Mouse (Mus musculus): ENCODE measurements around the gene Cep350. TPM values are rescaled to one million over a fixed set of nuclear protein-coding genes. Genes with fewer than 3 reads are reported as not detected.

Gene Cep350
- polyA plus RNA-seq, 1 experiment from 2014 or later, result 14.0 TPM

DNA sequence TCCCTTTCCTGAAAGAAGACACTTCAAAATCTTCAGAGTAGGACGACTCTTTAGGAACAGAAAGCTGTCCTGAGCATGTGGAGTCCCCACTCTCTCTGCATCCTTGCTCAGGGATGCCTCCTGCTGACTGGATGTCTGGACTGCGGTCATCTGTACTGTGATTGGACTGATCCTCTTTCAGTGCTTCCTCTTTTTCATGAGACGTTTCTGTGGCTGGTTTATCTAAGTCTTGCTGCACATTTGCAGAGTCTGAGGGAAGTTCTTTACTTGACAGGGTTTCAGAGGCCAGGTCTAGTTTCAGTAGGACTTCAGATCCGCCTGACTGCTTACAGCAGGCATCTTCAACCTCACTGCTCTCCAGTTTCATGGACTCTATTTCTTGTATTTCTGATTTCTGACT lies 110.1 kb downstream of the Cep350 start:
- H3K36me3 ChIP-seq (ENCODE audit: control insufficient read depth, insufficient read depth, low read length), result peaks cover 90% of the 10 kb centered on the region
- H3K9me3 ChIP-seq (ENCODE audit: control insufficient read depth, low read length), result no peaks in the 10 kb centered on the region
- ATAC-seq (ENCODE audit: low read depth) (no peak), DNase-seq (ENCODE audit: low spot score) (no peak)
- H3K4me3 ChIP-seq (ENCODE audit: low read depth, low read length), result no peak overlapping the region
- H3K4me1 ChIP-seq (ENCODE audit: control insufficient read depth, insufficient read depth, low read length), result no peaks in the 10 kb centered on the region
- no peaks in the 10 kb centered on the region for H3K27me3 ChIP-seq (replicated peaks; ENCODE audit: control insufficient read depth, insufficient read depth, low read length)
- WGBS, result 67% methylated on average over 4 of the region's 4 CpGs
- no peak overlapping the region for H3K27ac ChIP-seq (replicated peaks; ENCODE audit: low read depth, low read length)
- H3K9ac ChIP-seq (ENCODE audit: low read depth, low read length), result no peak overlapping the region
- H3K4me2 ChIP-seq (ENCODE audit: low read depth, low read length), result no peak overlapping the region

DNA sequence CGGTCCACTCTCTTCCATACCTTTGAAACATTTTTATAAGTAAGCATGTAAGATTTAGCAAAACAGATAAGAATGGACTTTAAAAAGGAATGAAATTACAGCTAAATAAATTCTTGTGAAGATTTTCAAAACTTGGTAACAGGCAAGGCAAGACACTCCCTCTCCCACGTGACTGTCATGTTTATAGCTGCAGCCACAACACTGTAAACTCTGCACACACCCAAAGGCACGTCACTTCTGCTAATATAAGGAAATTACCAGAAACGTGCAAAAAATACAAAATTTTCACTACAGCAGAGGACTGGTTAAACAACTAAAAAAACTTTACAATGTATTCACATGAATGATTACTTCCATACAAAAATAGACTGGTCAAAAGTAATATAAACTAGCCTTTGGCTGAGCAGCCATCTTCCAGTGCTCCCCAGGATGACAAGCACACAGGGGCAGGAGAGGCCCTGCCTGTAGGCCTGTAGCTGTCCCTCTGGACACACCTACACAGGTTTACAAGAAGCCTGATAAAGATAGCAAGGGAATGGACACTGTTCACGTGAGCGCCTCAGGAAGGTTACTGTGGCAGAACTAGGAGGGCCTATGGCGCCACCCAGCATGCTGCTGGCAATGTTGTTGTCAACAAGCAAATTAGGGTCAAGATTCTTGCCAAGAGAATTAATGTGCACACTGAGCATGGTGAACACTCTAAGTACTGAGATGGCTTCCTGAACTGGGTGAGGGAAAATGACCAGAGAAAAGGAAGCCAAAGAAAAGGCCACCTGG lies 117.9 kb downstream of the Cep350 start:
- Histone ChIP-seq H3K4me1 (ENCODE audit: control insufficient read depth, insufficient read depth, low read length) (no peaks in the 10 kb centered on the region), H3K4me2 (ENCODE audit: low read depth, low read length) (no peak overlapping the region), H3K27ac (replicated peaks; ENCODE audit: low read depth, low read length) (no peak overlapping the region), H3K9me3 (ENCODE audit: control insufficient read depth, low read length) (no peaks in the 10 kb centered on the region), H3K36me3 (ENCODE audit: control insufficient read depth, insufficient read depth, low read length) (peaks cover 71% of the 10 kb centered on the region), H3K4me3 (ENCODE audit: low read depth, low read length) (no peak overlapping the region), H3K27me3 (replicated peaks; ENCODE audit: control insufficient read depth, insufficient read depth, low read length) (no peaks in the 10 kb centered on the region), H3K9ac (ENCODE audit: low read depth, low read length) (no peak overlapping the region)
- no peak for DNase-seq (ENCODE audit: low spot score)
- WGBS, result 84% methylated on average over 7 of the region's 7 CpGs
- no peak for ATAC-seq (ENCODE audit: low read depth)

DNA sequence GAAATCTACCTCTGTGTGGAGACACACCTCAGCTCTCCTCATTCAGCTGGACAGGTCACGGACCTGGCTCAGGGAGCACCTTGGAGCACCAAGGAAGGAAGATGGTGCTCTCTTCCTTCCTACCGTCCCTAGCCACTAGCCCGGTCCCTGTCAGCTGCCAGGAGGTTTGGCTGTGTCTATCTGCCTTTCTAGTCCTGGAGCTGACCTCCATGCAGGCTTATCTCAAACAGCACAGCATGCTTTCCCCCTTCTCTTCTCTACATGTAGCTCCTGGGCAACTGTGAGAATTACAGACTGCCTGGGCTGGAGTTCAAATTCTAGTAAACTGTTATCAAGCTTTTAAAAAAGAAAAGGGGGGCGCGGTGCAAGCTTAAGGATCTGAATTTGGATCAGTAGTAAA lies 120.0 kb downstream of the Cep350 start:
- H3K9me3 ChIP-seq (ENCODE audit: control insufficient read depth, low read length), result no peaks in the 10 kb centered on the region
- no peak overlapping the region for H3K4me2 ChIP-seq (ENCODE audit: low read depth, low read length)
- ATAC-seq (ENCODE audit: low read depth) (no peak), DNase-seq (ENCODE audit: low spot score) (no peak)
- H3K27ac ChIP-seq (replicated peaks; ENCODE audit: low read depth, low read length), result no peak overlapping the region
- no peaks in the 10 kb centered on the region for H3K27me3 ChIP-seq (replicated peaks; ENCODE audit: control insufficient read depth, insufficient read depth, low read length)
- H3K36me3 ChIP-seq (ENCODE audit: control insufficient read depth, insufficient read depth, low read length), result peaks cover 66% of the 10 kb centered on the region
- H3K9ac ChIP-seq (ENCODE audit: low read depth, low read length), result no peak overlapping the region
- no peak overlapping the region for H3K4me3 ChIP-seq (ENCODE audit: low read depth, low read length)
- WGBS, result 96% methylated on average over 5 of the region's 5 CpGs
- H3K4me1 ChIP-seq (ENCODE audit: control insufficient read depth, insufficient read depth, low read length), result no peaks in the 10 kb centered on the region

DNA sequence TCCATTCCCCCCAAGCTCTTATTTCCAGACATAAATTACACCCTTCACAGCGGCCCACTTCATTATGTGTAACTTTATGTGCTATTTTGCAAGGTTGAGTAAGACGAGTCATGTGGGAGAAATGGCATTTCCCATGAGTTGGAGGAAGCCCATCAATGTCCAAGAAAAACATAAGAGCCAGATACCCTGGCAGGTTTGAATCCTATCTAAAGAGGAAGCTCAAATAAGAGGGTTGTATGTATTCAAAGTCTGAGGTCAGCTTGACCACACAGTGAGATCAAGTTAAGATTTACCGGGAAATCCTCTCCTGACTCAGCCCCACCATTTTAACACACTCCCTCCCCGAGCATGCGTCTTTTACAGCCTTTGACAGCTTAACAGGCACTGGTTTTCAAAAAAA lies 128.8 kb downstream of the Cep350 start:
- H3K27ac ChIP-seq (replicated peaks; ENCODE audit: low read depth, low read length), result no peak overlapping the region
- no peak overlapping the region for H3K4me2 ChIP-seq (ENCODE audit: low read depth, low read length)
- DNase-seq (ENCODE audit: low spot score) (peak; percentile 38), ATAC-seq (ENCODE audit: low read depth) (no peak)
- H3K9me3 ChIP-seq (ENCODE audit: control insufficient read depth, low read length), result no peaks in the 10 kb centered on the region
- H3K27me3 ChIP-seq (replicated peaks; ENCODE audit: control insufficient read depth, insufficient read depth, low read length), result no peaks in the 10 kb centered on the region
- peaks cover 39% of the 10 kb centered on the region for H3K36me3 ChIP-seq (ENCODE audit: control insufficient read depth, insufficient read depth, low read length)
- H3K9ac ChIP-seq (ENCODE audit: low read depth, low read length), result no peak overlapping the region
- H3K4me1 ChIP-seq (ENCODE audit: control insufficient read depth, insufficient read depth, low read length), result no peaks in the 10 kb centered on the region
- H3K4me3 ChIP-seq (ENCODE audit: low read depth, low read length), result no peak overlapping the region
- 73% methylated on average over 5 of the region's 5 CpGs for WGBS

DNA sequence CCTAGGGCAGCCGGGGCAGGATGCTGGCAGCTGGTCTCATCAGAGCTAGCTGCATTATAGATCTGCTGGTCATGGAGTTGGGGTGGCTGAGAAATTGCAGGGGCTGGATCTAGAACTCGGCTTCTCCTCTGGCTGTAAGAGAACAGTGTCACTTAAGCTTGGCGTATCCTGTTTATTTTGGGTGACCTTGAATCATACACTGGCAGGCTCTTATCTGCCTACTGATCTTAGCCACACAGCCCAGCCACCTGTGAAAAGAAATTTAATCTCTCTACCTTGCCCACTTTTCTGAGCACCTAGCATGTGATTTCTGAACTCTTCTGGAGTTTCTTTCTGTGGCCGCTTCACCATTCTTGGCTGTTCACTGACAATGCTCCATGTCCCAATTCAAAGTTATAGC lies 129.5 kb downstream of the Cep350 start:
- H3K4me1 ChIP-seq (ENCODE audit: control insufficient read depth, insufficient read depth, low read length), result no peaks in the 10 kb centered on the region
- no peaks in the 10 kb centered on the region for H3K27me3 ChIP-seq (replicated peaks; ENCODE audit: control insufficient read depth, insufficient read depth, low read length)
- H3K9ac ChIP-seq (ENCODE audit: low read depth, low read length), result no peak overlapping the region
- 83% methylated on average over 4 of the region's 4 CpGs for WGBS
- peaks cover 33% of the 10 kb centered on the region for H3K36me3 ChIP-seq (ENCODE audit: control insufficient read depth, insufficient read depth, low read length)
- no peak overlapping the region for H3K4me2 ChIP-seq (ENCODE audit: low read depth, low read length)
- ATAC-seq (ENCODE audit: low read depth) (no peak), DNase-seq (ENCODE audit: low spot score) (no peak)
- H3K27ac ChIP-seq (replicated peaks; ENCODE audit: low read depth, low read length), result no peak overlapping the region
- H3K9me3 ChIP-seq (ENCODE audit: control insufficient read depth, low read length), result no peaks in the 10 kb centered on the region
- no peak overlapping the region for H3K4me3 ChIP-seq (ENCODE audit: low read depth, low read length)

DNA sequence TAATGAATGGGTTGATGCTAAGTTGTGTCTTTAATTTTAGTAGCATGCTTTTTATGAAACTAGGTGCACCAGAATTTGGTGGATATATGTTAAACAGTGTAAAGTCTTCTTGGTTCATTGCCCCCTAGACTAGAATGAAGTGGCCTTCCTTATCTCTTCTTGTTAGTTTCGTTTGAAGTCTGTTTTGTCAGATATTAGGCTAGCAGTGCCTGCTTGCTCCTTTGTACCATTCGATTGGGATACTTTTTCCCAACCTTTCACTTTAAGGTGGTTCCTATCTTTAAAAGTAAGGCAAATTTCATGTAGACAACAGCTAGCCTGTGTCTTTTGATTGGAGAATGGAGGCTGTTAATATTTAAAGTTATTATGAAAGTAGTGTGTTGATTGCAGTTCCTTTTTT lies 137.4 kb downstream of the Cep350 start:
- H3K9ac ChIP-seq (ENCODE audit: low read depth, low read length), result no peak overlapping the region
- no peak overlapping the region for H3K4me2 ChIP-seq (ENCODE audit: low read depth, low read length)
- no peak overlapping the region for H3K4me3 ChIP-seq (ENCODE audit: low read depth, low read length)
- no peaks in the 10 kb centered on the region for H3K9me3 ChIP-seq (ENCODE audit: control insufficient read depth, low read length)
- no peak overlapping the region for H3K27ac ChIP-seq (replicated peaks; ENCODE audit: low read depth, low read length)
- DNase-seq (ENCODE audit: low spot score), result no peak
- H3K27me3 ChIP-seq (replicated peaks; ENCODE audit: control insufficient read depth, insufficient read depth, low read length), result no peaks in the 10 kb centered on the region
- ATAC-seq (ENCODE audit: low read depth), result no peak
- 78% methylated on average over 2 of the region's 2 CpGs for WGBS
- no peaks in the 10 kb centered on the region for H3K36me3 ChIP-seq (ENCODE audit: control insufficient read depth, insufficient read depth, low read length)
- H3K4me1 ChIP-seq (ENCODE audit: control insufficient read depth, insufficient read depth, low read length), result no peaks in the 10 kb centered on the region

DNA sequence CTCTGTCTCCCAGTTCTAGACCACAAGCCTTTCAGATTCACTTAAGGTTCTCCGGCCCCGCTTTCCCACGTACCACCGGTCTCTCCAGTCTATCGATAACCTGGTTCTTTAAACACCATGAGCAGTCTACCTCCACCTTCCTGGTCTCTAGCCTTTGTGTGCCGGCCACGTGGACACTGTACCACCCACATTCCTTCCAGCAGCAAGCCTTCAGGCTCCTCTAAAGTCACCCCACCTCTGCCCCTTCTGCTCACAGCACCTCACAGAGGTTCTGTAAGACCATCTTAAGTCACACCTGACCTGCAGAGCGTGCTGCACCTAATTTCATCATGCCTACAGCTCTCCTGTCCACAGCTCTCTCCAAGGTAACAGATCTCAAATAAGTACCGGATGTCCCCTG lies 139.4 kb downstream of the Cep350 start:
- Histone ChIP-seq H3K36me3 (ENCODE audit: control insufficient read depth, insufficient read depth, low read length) (no peaks in the 10 kb centered on the region), H3K27me3 (replicated peaks; ENCODE audit: control insufficient read depth, insufficient read depth, low read length) (no peaks in the 10 kb centered on the region), H3K9me3 (ENCODE audit: control insufficient read depth, low read length) (no peaks in the 10 kb centered on the region), H3K4me3 (ENCODE audit: low read depth, low read length) (no peak overlapping the region), H3K4me2 (ENCODE audit: low read depth, low read length) (no peak overlapping the region), H3K4me1 (ENCODE audit: control insufficient read depth, insufficient read depth, low read length) (no peaks in the 10 kb centered on the region), H3K27ac (replicated peaks; ENCODE audit: low read depth, low read length) (no peak overlapping the region), H3K9ac (ENCODE audit: low read depth, low read length) (no peak overlapping the region)
- no peak for ATAC-seq (ENCODE audit: low read depth)
- no peak for DNase-seq (ENCODE audit: low spot score)
- 85% methylated on average over 9 of the region's 9 CpGs for WGBS

DNA sequence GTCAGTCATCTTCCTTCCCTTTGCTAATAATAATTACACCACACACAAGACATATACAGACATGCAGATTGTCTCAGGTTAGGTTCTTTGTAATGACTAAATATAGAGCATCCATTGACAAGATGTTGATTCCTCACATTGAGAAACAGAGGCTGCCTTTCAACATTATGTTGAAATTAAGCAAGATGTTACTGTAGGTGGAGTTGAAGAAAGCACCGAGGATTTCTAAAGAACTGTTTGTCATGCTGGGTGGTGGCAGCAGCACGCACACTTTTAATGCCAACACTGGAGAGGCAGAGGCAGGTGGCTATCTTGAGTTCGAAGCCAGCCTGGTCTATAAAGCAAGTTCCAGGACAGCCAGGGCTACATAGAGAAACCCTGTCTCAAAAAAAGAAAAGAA lies 141.1 kb downstream of the Cep350 start:
- no peak overlapping the region for H3K9ac ChIP-seq (ENCODE audit: low read depth, low read length)
- no peaks in the 10 kb centered on the region for H3K9me3 ChIP-seq (ENCODE audit: control insufficient read depth, low read length)
- H3K36me3 ChIP-seq (ENCODE audit: control insufficient read depth, insufficient read depth, low read length), result no peaks in the 10 kb centered on the region
- H3K4me2 ChIP-seq (ENCODE audit: low read depth, low read length), result no peak overlapping the region
- 86% methylated on average over 3 of the region's 3 CpGs for WGBS
- no peak overlapping the region for H3K4me3 ChIP-seq (ENCODE audit: low read depth, low read length)
- no peaks in the 10 kb centered on the region for H3K27me3 ChIP-seq (replicated peaks; ENCODE audit: control insufficient read depth, insufficient read depth, low read length)
- no peaks in the 10 kb centered on the region for H3K4me1 ChIP-seq (ENCODE audit: control insufficient read depth, insufficient read depth, low read length)
- no peak for ATAC-seq (ENCODE audit: low read depth)
- H3K27ac ChIP-seq (replicated peaks; ENCODE audit: low read depth, low read length), result no peak overlapping the region
- DNase-seq (ENCODE audit: low spot score), result no peak

DNA sequence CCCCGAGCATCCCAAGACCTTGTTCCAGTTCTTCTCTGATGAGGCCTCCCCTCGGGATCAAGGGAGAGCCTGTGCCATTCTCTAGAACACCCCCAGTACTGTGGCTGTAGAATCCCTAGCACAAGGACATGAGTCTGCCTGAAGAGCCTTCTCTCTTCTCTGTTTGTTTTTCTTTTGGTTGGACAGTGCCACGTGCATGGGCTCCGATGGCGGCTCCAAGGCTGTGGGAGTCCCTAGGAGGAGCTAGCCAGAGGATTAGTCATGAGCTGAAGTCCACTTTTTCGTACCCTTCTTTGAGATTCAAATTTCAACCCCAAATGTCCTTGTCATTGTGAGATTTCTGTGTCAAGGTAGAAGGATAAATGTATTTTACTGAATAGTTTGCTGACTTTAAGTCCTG lies 142.2 kb downstream of the Cep350 start:
- no peaks in the 10 kb centered on the region for H3K36me3 ChIP-seq (ENCODE audit: control insufficient read depth, insufficient read depth, low read length)
- H3K4me1 ChIP-seq (ENCODE audit: control insufficient read depth, insufficient read depth, low read length), result no peaks in the 10 kb centered on the region
- DNase-seq (ENCODE audit: low spot score) (no peak), ATAC-seq (ENCODE audit: low read depth) (no peak)
- no peaks in the 10 kb centered on the region for H3K9me3 ChIP-seq (ENCODE audit: control insufficient read depth, low read length)
- H3K27me3 ChIP-seq (replicated peaks; ENCODE audit: control insufficient read depth, insufficient read depth, low read length), result no peaks in the 10 kb centered on the region
- 60% methylated on average over 6 of the region's 6 CpGs for WGBS
- no peak overlapping the region for H3K9ac ChIP-seq (ENCODE audit: low read depth, low read length)
- H3K4me2 ChIP-seq (ENCODE audit: low read depth, low read length), result no peak overlapping the region
- no peak overlapping the region for H3K4me3 ChIP-seq (ENCODE audit: low read depth, low read length)
- H3K27ac ChIP-seq (replicated peaks; ENCODE audit: low read depth, low read length), result no peak overlapping the region
